Comparison of ENCODE assay signal across 10 mouse cellular contexts in genomic region chr11:75963730-75964475, GRCm38 (mm10). TPM values are rescaled to one million over a fixed set of nuclear protein-coding genes. Genes with fewer than 3 reads are reported as not detected.
A peak's percentile ranks its signal among the peaks of the same experiment; 100 is the strongest.
DNase-seq lines count a peak whose midpoint lies in the region; ATAC-seq and TF ChIP-seq lines count a peak whose summit lies in the region.
"Had no signal": no experiment of that assay in that cellular context is flagged by ENCODE, and none has a peak within 500 bp of the region (broad histone marks: within the 10 kb centered on the region; RNA-seq: fewer than 3 reads in every experiment).

No protein-coding gene starts in this region.

- H3K4me3 ChIP-seq in lung, postnatal 0 days (ENCODE audit: low read depth, low read length): no peak overlapping the region
- no peak overlapping the region for H3K4me3 ChIP-seq in embryonic facial prominence, embryonic 13.5 days
- no peak overlapping the region for H3K4me3 ChIP-seq in hindbrain, postnatal 0 days (ENCODE audit: low read length)
- H3K4me3 ChIP-seq in neural tube, embryonic 15.5 days (replicated peaks): no peak overlapping the region
- H3K4me3 ChIP-seq in intestine, embryonic 15.5 days (replicated peaks): no peak overlapping the region
- H3K4me3 ChIP-seq in thymus, adult 2 months (ENCODE audit: control insufficient read depth, insufficient read depth, low read length): no peak overlapping the region
- H3K4me3 ChIP-seq: heart, embryonic 15.5 days had no signal

- no peaks in the 10 kb centered on the region for H3K27me3 ChIP-seq in lung, postnatal 0 days (replicated peaks; ENCODE audit: insufficient read depth, low read length)
- peaks cover 28% of the 10 kb centered on the region for H3K27me3 ChIP-seq in embryonic facial prominence, embryonic 13.5 days
- no peaks in the 10 kb centered on the region for H3K27me3 ChIP-seq in hindbrain, postnatal 0 days (ENCODE audit: insufficient read depth, low read length)
- peaks cover 13% of the 10 kb centered on the region for H3K27me3 ChIP-seq in neural tube, embryonic 15.5 days (replicated peaks)
- H3K27me3 ChIP-seq in intestine, embryonic 15.5 days (replicated peaks): no peaks in the 10 kb centered on the region
- no peaks in the 10 kb centered on the region for H3K27me3 ChIP-seq in thymus, adult 2 months (ENCODE audit: control insufficient read depth, insufficient read depth, low read length)

- peak; percentile 53 for DNase-seq in lung, postnatal 0 days (ENCODE audit: low spot score)
- DNase-seq in lung, postnatal 36 days: no peak
- peak; percentile 89 for DNase-seq in hindbrain, postnatal 0 days (ENCODE audit: low spot score)
- DNase-seq in thymus, adult 2 months: no peak
- DNase-seq in heart, adult 18-20 months: no peak

- no peak for TF ChIP-seq CTCF in lung, postnatal 0 days (IDR thresholded peaks at IDR 0.05)
- TF ChIP-seq CTCF in hindbrain, postnatal 0 days (IDR thresholded peaks at IDR 0.05; ENCODE audit: low read depth): no peak
- no peak for TF ChIP-seq CTCF in thymus, adult 2 months (IDR thresholded peaks at IDR 0.05; ENCODE audit: borderline replicate concordance, control insufficient read depth, extremely low read depth, insufficient read depth, low read length, poor library complexity)

- H3K36me3 ChIP-seq in lung, postnatal 0 days (ENCODE audit: insufficient read depth, low read length): no peaks in the 10 kb centered on the region
- no peaks in the 10 kb centered on the region for H3K36me3 ChIP-seq in embryonic facial prominence, embryonic 13.5 days
- H3K36me3 ChIP-seq in hindbrain, postnatal 0 days (ENCODE audit: insufficient read depth, low read length): no peaks in the 10 kb centered on the region
- H3K36me3 ChIP-seq in neural tube, embryonic 15.5 days: no peaks in the 10 kb centered on the region
- H3K36me3 ChIP-seq in intestine, embryonic 15.5 days: no peaks in the 10 kb centered on the region
- H3K36me3 ChIP-seq in thymus, adult 2 months (ENCODE audit: control insufficient read depth, insufficient read depth, low read length): no peaks in the 10 kb centered on the region
- H3K36me3 ChIP-seq: heart, embryonic 15.5 days had no signal

- TF ChIP-seq POLR2A in thymus, adult 2 months (IDR thresholded peaks at IDR 0.05; ENCODE audit: control insufficient read depth, extremely low read depth, insufficient read depth, low read length, poor library complexity): no peak

- H3K27ac ChIP-seq in lung, postnatal 0 days (ENCODE audit: low read length): no peak overlapping the region
- peak overlapping the region; percentile 2; the same call in 1 of the 2 replicates for H3K27ac ChIP-seq in embryonic facial prominence, embryonic 13.5 days
- no peak overlapping the region for H3K27ac ChIP-seq in hindbrain, postnatal 0 days
- 0 out of 2 replicates have a peak overlapping the region, but pooled peaks have one; percentile 6 for H3K27ac ChIP-seq in neural tube, embryonic 15.5 days (replicated peaks)
- H3K27ac ChIP-seq in intestine, embryonic 15.5 days: no peak overlapping the region
- no peak overlapping the region for H3K27ac ChIP-seq in thymus, adult 2 months (ENCODE audit: control insufficient read depth, insufficient read depth, low read length)
- H3K27ac ChIP-seq: heart, embryonic 15.5 days had no signal

- peaks cover 7% of the 10 kb centered on the region; the same call in 1 of the 2 replicates for H3K4me1 ChIP-seq in lung, postnatal 0 days (ENCODE audit: insufficient read depth, low read depth, low read length)
- H3K4me1 ChIP-seq in embryonic facial prominence, embryonic 13.5 days: peaks cover 26% of the 10 kb centered on the region
- H3K4me1 ChIP-seq in hindbrain, postnatal 0 days (ENCODE audit: insufficient read depth, low read length): peaks cover 6% of the 10 kb centered on the region
- peaks cover 39% of the 10 kb centered on the region for H3K4me1 ChIP-seq in neural tube, embryonic 15.5 days
- peaks cover 23% of the 10 kb centered on the region for H3K4me1 ChIP-seq in intestine, embryonic 15.5 days (replicated peaks)
- peaks cover 18% of the 10 kb centered on the region for H3K4me1 ChIP-seq in thymus, adult 2 months (replicated peaks; ENCODE audit: control insufficient read depth, insufficient read depth, low read length)

- ATAC-seq in lung, postnatal 0 days: no peak
- ATAC-seq in embryonic facial prominence, embryonic 13.5 days (ENCODE audit: insufficient number of reproducible peaks, insufficient read depth, low FRiP score, low TSS enrichment, low read depth): no peak
- no peak for ATAC-seq in hindbrain, postnatal 0 days
- no peak for ATAC-seq in neural tube, embryonic 15.5 days (ENCODE audit: low FRiP score)
- ATAC-seq in intestine, embryonic 15.5 days: no peak

- TF ChIP-seq EP300 in lung, postnatal 0 days (IDR thresholded peaks at IDR 0.05): no peak

- WGBS in lung, postnatal 0 days: 39% methylated on average over 11 of the region's 11 CpGs
- 18% methylated on average over 11 of the region's 11 CpGs for WGBS in embryonic facial prominence, embryonic 13.5 days
- 14% methylated on average over 11 of the region's 11 CpGs for WGBS in hindbrain, postnatal 0 days
- WGBS in neural tube, embryonic 15.5 days: 14% methylated on average over 11 of the region's 11 CpGs
- WGBS in intestine, embryonic 15.5 days: 33% methylated on average over 11 of the region's 11 CpGs
- WGBS in thymus, adult 2 months: 93% methylated on average over 11 of the region's 11 CpGs

- no peaks in the 10 kb centered on the region for H3K9me3 ChIP-seq in lung, postnatal 0 days (ENCODE audit: low read length)
- no peaks in the 10 kb centered on the region for H3K9me3 ChIP-seq in embryonic facial prominence, embryonic 13.5 days
- no peaks in the 10 kb centered on the region for H3K9me3 ChIP-seq in hindbrain, postnatal 0 days (ENCODE audit: low read length)
- no peaks in the 10 kb centered on the region for H3K9me3 ChIP-seq in neural tube, embryonic 15.5 days (replicated peaks)
- H3K9me3 ChIP-seq in intestine, embryonic 15.5 days: no peaks in the 10 kb centered on the region
- H3K9me3 ChIP-seq: heart, embryonic 15.5 days had no signal

- no peak overlapping the region for H3K4me2 ChIP-seq in lung, postnatal 0 days (replicated peaks; ENCODE audit: low read depth, low read length)
- peak overlapping the region; percentile 19; the same call in 1 of the 2 replicates for H3K4me2 ChIP-seq in embryonic facial prominence, embryonic 13.5 days
- H3K4me2 ChIP-seq in hindbrain, postnatal 0 days (ENCODE audit: low read depth, low read length): no peak overlapping the region
- H3K4me2 ChIP-seq in neural tube, embryonic 15.5 days: peak overlapping the region; percentile 11; the same call in 1 of the 2 replicates
- H3K4me2 ChIP-seq in intestine, embryonic 15.5 days (replicated peaks): no peak overlapping the region
- H3K4me2 ChIP-seq: heart, embryonic 15.5 days had no signal

- no peak overlapping the region for H3K9ac ChIP-seq in lung, postnatal 0 days (replicated peaks; ENCODE audit: low read depth)
- H3K9ac ChIP-seq in embryonic facial prominence, embryonic 13.5 days: peak overlapping the region; percentile 40; the same call in 1 of the 2 replicates
- H3K9ac ChIP-seq in hindbrain, postnatal 0 days (replicated peaks; ENCODE audit: low read length): no peak overlapping the region
- H3K9ac ChIP-seq in neural tube, embryonic 15.5 days (replicated peaks): no peak overlapping the region
- no peak overlapping the region for H3K9ac ChIP-seq in intestine, embryonic 15.5 days
- H3K9ac ChIP-seq: heart, embryonic 15.5 days had no signal

RNA-seq across cellular contexts. Expression of gene Rph3al, which starts 25.7 kb away (rescaled TPM):
- polyA plus RNA-seq in lung, postnatal 0 days (2015; fragmentation: Nextera tagmentation; extraction: Ambion mirVana): 10.7 and 11.0 TPM in 2 replicates
- polyA plus RNA-seq in embryonic facial prominence, embryonic 13.5 days (2015; fragmentation: Nextera tagmentation; extraction: Ambion mirVana): 2.6 and 3.2 TPM in 2 replicates
- total RNA-seq in hindbrain, postnatal 0 days (2014; rRNA removed): 2.0 and 3.1 TPM in 2 replicates
- 2.5 and 3.3 TPM in 2 replicates for polyA plus RNA-seq in hindbrain, postnatal 0 days (2015; fragmentation: Nextera tagmentation; extraction: Ambion mirVana)
- 2.3 and 3.1 TPM in 2 replicates for polyA plus RNA-seq in neural tube, embryonic 15.5 days (2015; fragmentation: Nextera tagmentation; extraction: Ambion mirVana)
- 18.2 and 19.7 TPM in 2 replicates for polyA plus RNA-seq in intestine, embryonic 15.5 days (2015; fragmentation: Nextera tagmentation; extraction: Ambion mirVana)
- 7.6 TPM in 2 replicates for polyA plus RNA-seq in thymus, adult 2 months (2012; rRNA removed)
- 10 to 100 TPM in 1 of 2 experiments, 1 to 10 TPM in 1; 7.4 to 10.0 TPM for total RNA-seq in heart, adult 18-20 months (2021)

RNA-seq across cellular contexts. Expression of gene 1700016K19Rik, which starts 35.8 kb away (rescaled TPM):
- polyA plus RNA-seq in lung, postnatal 0 days (2015; fragmentation: Nextera tagmentation; extraction: Ambion mirVana): 15.5 and 20.2 TPM in 2 replicates
- polyA plus RNA-seq in embryonic facial prominence, embryonic 13.5 days (2015; fragmentation: Nextera tagmentation; extraction: Ambion mirVana): 0.76 and 0.88 TPM in 2 replicates
- total RNA-seq in hindbrain, postnatal 0 days (2014; rRNA removed): 2.5 and 4.8 TPM in 2 replicates
- 6.2 and 6.3 TPM in 2 replicates for polyA plus RNA-seq in hindbrain, postnatal 0 days (2015; fragmentation: Nextera tagmentation; extraction: Ambion mirVana)
- 2.9 and 3.3 TPM in 2 replicates for polyA plus RNA-seq in neural tube, embryonic 15.5 days (2015; fragmentation: Nextera tagmentation; extraction: Ambion mirVana)
- polyA plus RNA-seq in intestine, embryonic 15.5 days (2015; fragmentation: Nextera tagmentation; extraction: Ambion mirVana): 2.6 and 4.0 TPM in 2 replicates
- polyA plus RNA-seq in thymus, adult 2 months (2012; rRNA removed): 0.38 and 0.74 TPM in 2 replicates
- under 1 TPM in 1 of 2 experiments, not detected in 1; 0.64 TPM for total RNA-seq in heart, adult 18-20 months (2021)
- polyA plus RNA-seq: liver, embryonic 16.5 days had no signal

Comparison
In these comparisons a context has a peak if more than half of its experiments do, and no peak if none do; other contexts are left out.
1. DNase-seq: peak in lung, postnatal 0 days (single experiment) and hindbrain, postnatal 0 days (single experiment); none in lung, postnatal 36 days (single experiment), thymus, adult 2 months (single experiment) and heart, adult 18-20 months (0 of 2).
2. H3K27ac ChIP-seq: peak in embryonic facial prominence, embryonic 13.5 days (single experiment) and neural tube, embryonic 15.5 days (single experiment); none in lung, postnatal 0 days (single experiment), hindbrain, postnatal 0 days (single experiment), intestine, embryonic 15.5 days (single experiment) and thymus, adult 2 months (single experiment).
3. H3K4me2 ChIP-seq: peak in embryonic facial prominence, embryonic 13.5 days (single experiment) and neural tube, embryonic 15.5 days (single experiment); none in lung, postnatal 0 days (single experiment), hindbrain, postnatal 0 days (single experiment) and intestine, embryonic 15.5 days (single experiment).